In the genomic region with DNA sequence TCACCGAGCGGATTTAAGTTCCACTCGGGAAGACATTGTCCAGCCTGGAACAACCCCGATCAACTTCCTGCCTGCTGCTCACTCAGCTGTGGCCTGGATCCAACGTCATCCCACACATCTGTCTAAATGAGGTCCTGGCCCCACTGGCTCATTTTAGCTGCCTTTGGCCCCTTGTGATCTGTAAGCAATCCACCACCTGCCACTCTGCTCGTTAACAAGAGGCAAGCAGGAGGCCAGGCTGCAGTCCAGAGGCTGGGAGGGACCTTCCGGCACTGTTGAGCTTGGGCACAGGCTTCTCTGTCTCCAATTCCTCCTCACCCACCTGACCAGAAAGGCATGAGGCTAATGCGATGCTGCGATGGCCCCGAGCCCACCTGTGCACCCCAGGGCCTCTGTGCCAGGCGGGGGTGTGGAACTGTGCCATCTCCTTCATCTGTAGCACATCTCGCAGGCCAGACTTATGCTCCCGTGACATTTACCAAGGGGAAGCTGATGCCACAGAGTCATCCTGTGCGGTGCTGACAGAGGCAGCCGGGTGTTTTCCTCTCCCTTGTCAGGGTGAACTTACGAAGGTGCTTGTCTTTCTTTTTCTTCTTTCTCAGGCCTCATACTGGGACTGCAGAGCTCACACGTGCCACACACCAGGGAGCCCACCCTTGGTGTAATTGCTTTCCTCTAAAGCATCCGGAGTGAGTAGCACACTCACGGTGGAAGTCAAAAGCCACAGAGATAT, we compare ENCODE assay signal across 9 mouse cellular contexts. TPM values are rescaled to one million over a fixed set of nuclear protein-coding genes. Genes with fewer than 3 reads are reported as not detected.
DNase-seq lines count a peak whose midpoint lies in the region; ATAC-seq and TF ChIP-seq lines count a peak whose summit lies in the region.
"Had no signal": no experiment of that assay in that cellular context is flagged by ENCODE, and none has a peak within 500 bp of the region (broad histone marks: within the 10 kb centered on the region; RNA-seq: fewer than 3 reads in every experiment).

No protein-coding gene starts in this region.

- H3K36me3 ChIP-seq in hindbrain, postnatal 0 days (ENCODE audit: insufficient read depth, low read length): no peaks in the 10 kb centered on the region
- no peaks in the 10 kb centered on the region for H3K36me3 ChIP-seq in hindbrain, embryonic 14.5 days (replicated peaks; ENCODE audit: control insufficient read depth, insufficient read depth)
- H3K36me3 ChIP-seq in thymus, adult 2 months (ENCODE audit: control insufficient read depth, insufficient read depth, low read length): no peaks in the 10 kb centered on the region
- no peaks in the 10 kb centered on the region for H3K36me3 ChIP-seq in forebrain, embryonic 14.5 days (ENCODE audit: control insufficient read depth, insufficient read depth, low read length)
- H3K36me3 ChIP-seq: G1E had no signal

- H3K9me3 ChIP-seq in hindbrain, postnatal 0 days (ENCODE audit: low read length): no peaks in the 10 kb centered on the region
- no peaks in the 10 kb centered on the region for H3K9me3 ChIP-seq in hindbrain, embryonic 14.5 days (ENCODE audit: control insufficient read depth, low read length)
- H3K9me3 ChIP-seq in forebrain, embryonic 14.5 days (replicated peaks; ENCODE audit: control insufficient read depth, low read length): no peaks in the 10 kb centered on the region
- H3K9me3 ChIP-seq: G1E had no signal

- no peak for TF ChIP-seq CTCF in hindbrain, postnatal 0 days (IDR thresholded peaks at IDR 0.05; ENCODE audit: low read depth)
- TF ChIP-seq CTCF in gastrocnemius, adult 2 months (IDR thresholded peaks at IDR 0.05): no peak
- TF ChIP-seq CTCF in thymus, adult 2 months (IDR thresholded peaks at IDR 0.05; ENCODE audit: borderline replicate concordance, control insufficient read depth, extremely low read depth, insufficient read depth, low read length, poor library complexity): no peak

- H3K9ac ChIP-seq in hindbrain, postnatal 0 days (replicated peaks; ENCODE audit: low read length): no peak overlapping the region
- H3K9ac ChIP-seq in hindbrain, embryonic 14.5 days: no peak overlapping the region
- H3K9ac ChIP-seq in forebrain, embryonic 14.5 days (ENCODE audit: low read length): no peak overlapping the region

- no peak overlapping the region for H3K4me2 ChIP-seq in hindbrain, postnatal 0 days (ENCODE audit: low read depth, low read length)
- no peak overlapping the region for H3K4me2 ChIP-seq in hindbrain, embryonic 14.5 days (replicated peaks)
- no peak overlapping the region for H3K4me2 ChIP-seq in forebrain, embryonic 14.5 days (ENCODE audit: low read length)

- TF ChIP-seq POLR2A in thymus, adult 2 months (IDR thresholded peaks at IDR 0.05; ENCODE audit: control insufficient read depth, extremely low read depth, insufficient read depth, low read length, poor library complexity): 0 out of 2 replicates have a peak, but pooled peaks have one; percentile 11

- H3K27me3 ChIP-seq in hindbrain, postnatal 0 days (ENCODE audit: insufficient read depth, low read length): no peaks in the 10 kb centered on the region
- no peaks in the 10 kb centered on the region for H3K27me3 ChIP-seq in hindbrain, embryonic 14.5 days (ENCODE audit: control insufficient read depth, insufficient read depth, low read length)
- no peaks in the 10 kb centered on the region for H3K27me3 ChIP-seq in thymus, adult 2 months (ENCODE audit: control insufficient read depth, insufficient read depth, low read length)
- no peaks in the 10 kb centered on the region for H3K27me3 ChIP-seq in forebrain, embryonic 14.5 days (replicated peaks; ENCODE audit: control insufficient read depth, insufficient read depth, low read length)

- no peak overlapping the region for H3K4me3 ChIP-seq in hindbrain, postnatal 0 days (ENCODE audit: low read length)
- H3K4me3 ChIP-seq in hindbrain, embryonic 14.5 days (replicated peaks; ENCODE audit: low read length): no peak overlapping the region
- peak overlapping the region; percentile 41 for H3K4me3 ChIP-seq in gastrocnemius, adult 2 months
- H3K4me3 ChIP-seq in thymus, adult 2 months (ENCODE audit: control insufficient read depth, insufficient read depth, low read length): no peak overlapping the region
- no peak overlapping the region for H3K4me3 ChIP-seq in forebrain, embryonic 14.5 days (ENCODE audit: low read depth, low read length)

- WGBS in hindbrain, postnatal 0 days: 53% methylated on average over 19 of the region's 19 CpGs
- WGBS in hindbrain, embryonic 14.5 days: 65% methylated on average over 19 of the region's 19 CpGs
- 23% methylated on average over 19 of the region's 19 CpGs for WGBS in thymus, adult 2 months
- 58% methylated on average over 19 of the region's 19 CpGs for WGBS in forebrain, embryonic 14.5 days

- no peak overlapping the region for H3K27ac ChIP-seq in hindbrain, postnatal 0 days
- no peak overlapping the region for H3K27ac ChIP-seq in hindbrain, embryonic 14.5 days
- H3K27ac ChIP-seq in gastrocnemius, adult 2 months: peak overlapping the region; percentile 88
- peak overlapping the region; percentile 90 for H3K27ac ChIP-seq in thymus, adult 2 months (ENCODE audit: control insufficient read depth, insufficient read depth, low read length)
- no peak overlapping the region for H3K27ac ChIP-seq in forebrain, embryonic 14.5 days (ENCODE audit: low read depth, low read length)

- peak; percentile 24 for DNase-seq in hindbrain, postnatal 0 days (ENCODE audit: low spot score)
- DNase-seq in hindbrain, embryonic 14.5 days (ENCODE audit: low spot score): no peak
- DNase-seq in gastrocnemius, adult 2 months: peak; percentile 93
- peak; percentile 84 for DNase-seq in kidney, postnatal 10 days
- peak; percentile 42 for DNase-seq in thymus, adult 2 months
- DNase-seq in layer of hippocampus, adult 18-20 months (ENCODE audit: low spot score in 2 of 2): no peak
- no peak for DNase-seq in left cerebral cortex, postnatal 14 days (ENCODE audit: low spot score in 2 of 2)
- DNase-seq in forebrain, embryonic 14.5 days (ENCODE audit: low spot score): no peak

- 0 out of 2 replicates have a peak, but pooled peaks cover 3% of the 10 kb centered on the region for H3K4me1 ChIP-seq in hindbrain, postnatal 0 days (ENCODE audit: insufficient read depth, low read length)
- H3K4me1 ChIP-seq in hindbrain, embryonic 14.5 days (replicated peaks; ENCODE audit: control insufficient read depth, insufficient read depth, low read length): no peaks in the 10 kb centered on the region
- H3K4me1 ChIP-seq in thymus, adult 2 months (replicated peaks; ENCODE audit: control insufficient read depth, insufficient read depth, low read length): peaks cover 37% of the 10 kb centered on the region
- no peaks in the 10 kb centered on the region for H3K4me1 ChIP-seq in forebrain, embryonic 14.5 days (ENCODE audit: control insufficient read depth, insufficient read depth, low read length)

- intact Hi-C loops in gastrocnemius, adult 2 months (cut with DNase I): loop anchor here (2.0 to 5.0 kb wide), 2 partner anchors 21 to 36 kb away; no protein-coding TSS in a partner anchor
- intact Hi-C loops in left cerebral cortex, postnatal 14 days (cut with DNase I): no loop called here

- ATAC-seq in hindbrain, postnatal 0 days: no peak
- no peak for ATAC-seq in hindbrain, embryonic 14.5 days (ENCODE audit: low FRiP score)
- no peak for ATAC-seq in forebrain, embryonic 14.5 days

RNA-seq across cellular contexts. Expression of a gene that starts 33.2 kb away (rescaled TPM):
- 37.7 and 46.2 TPM in 2 replicates for total RNA-seq in hindbrain, postnatal 0 days (2014; rRNA removed)
- 25.3 and 26.6 TPM in 2 replicates for polyA plus RNA-seq in hindbrain, postnatal 0 days (2015; fragmentation: Nextera tagmentation; extraction: Ambion mirVana)
- 25.5 and 26.4 TPM in 2 replicates for polyA plus RNA-seq in hindbrain, embryonic 14.5 days (2014; fragmentation: Nextera tagmentation; extraction: Ambion mirVana)
- total RNA-seq in gastrocnemius, adult 2 months (2021): 10 to 100 TPM; 23.9 to 27.6 TPM
- 93.4 and 94.2 TPM in 2 replicates for polyA plus RNA-seq in thymus, adult 2 months (2012; rRNA removed)
- 10 to 100 TPM; 36.6 to 37.1 TPM for total RNA-seq in layer of hippocampus, adult 18-20 months (2021)
- total RNA-seq in left cerebral cortex, postnatal 14 days (2021): 10 to 100 TPM; 36.0 to 44.1 TPM
- 19.5 and 21.8 TPM in 2 replicates for polyA plus RNA-seq in forebrain, embryonic 14.5 days (2014; fragmentation: Nextera tagmentation; extraction: Ambion mirVana)

RNA-seq across cellular contexts. Expression of a gene that starts 45.9 kb away (rescaled TPM):
- total RNA-seq in hindbrain, postnatal 0 days (2014; rRNA removed): 66.1 and 75.6 TPM in 2 replicates
- polyA plus RNA-seq in hindbrain, postnatal 0 days (2015; fragmentation: Nextera tagmentation; extraction: Ambion mirVana): 33.9 and 35.6 TPM in 2 replicates
- polyA plus RNA-seq in hindbrain, embryonic 14.5 days (2014; fragmentation: Nextera tagmentation; extraction: Ambion mirVana): 40.1 and 42.3 TPM in 2 replicates
- total RNA-seq in gastrocnemius, adult 2 months (2021): 10 to 100 TPM; 26.5 to 30.0 TPM
- polyA plus RNA-seq in thymus, adult 2 months (2012; rRNA removed): 4.9 and 8.6 TPM in 2 replicates
- 100 to 1,000 TPM; 163 to 201 TPM for total RNA-seq in layer of hippocampus, adult 18-20 months (2021)
- total RNA-seq in left cerebral cortex, postnatal 14 days (2021): 100 to 1,000 TPM; 134 to 145 TPM
- polyA plus RNA-seq in forebrain, embryonic 14.5 days (2014; fragmentation: Nextera tagmentation; extraction: Ambion mirVana): 20.4 and 30.1 TPM in 2 replicates

Comparison
In these comparisons a context has a peak if more than half of its experiments do, and no peak if none do; other contexts are left out.
1. DNase-seq: peak in hindbrain, postnatal 0 days (single experiment), gastrocnemius, adult 2 months (single experiment), kidney, postnatal 10 days (single experiment) and thymus, adult 2 months (single experiment); none in hindbrain, embryonic 14.5 days (single experiment), layer of hippocampus, adult 18-20 months (0 of 2), left cerebral cortex, postnatal 14 days (0 of 2) and forebrain, embryonic 14.5 days (single experiment).
2. H3K27ac ChIP-seq: peak in gastrocnemius, adult 2 months (single experiment) and thymus, adult 2 months (single experiment); none in hindbrain, postnatal 0 days (single experiment), hindbrain, embryonic 14.5 days (single experiment) and forebrain, embryonic 14.5 days (single experiment).